Mouse (Mus musculus) forebrain, embryonic 14.5 days (tissue): Measurements from ENCODE around the gene Brd3. TPM values are rescaled to one million over a fixed set of nuclear protein-coding genes. Genes with fewer than 3 reads are reported as not detected.
"Not testable (repeated sequence)": the region's sequence is repeated elsewhere in the genome, so short reads cannot be mapped to it uniquely, and the experiment has no call there.

Experiments
- ATAC-seq: fragments of 200-750 bp; cut with Nextera tagmentation; 2 replicates; pipeline ENCODE4 v1.8.0; 2017; ENCODE audit warnings: mild to moderate bottlenecking, moderate library complexity
- DNase-seq: peaks from one replicate; pipeline ENCODE4 v3.0.0-alpha.2; 2015; ENCODE audit warnings: low spot score
- H3K27ac ChIP-seq: fragments of 300-500 bp; sonication (generic); 2 replicates; pipeline ENCODE4 v1.5.1; 2014; ENCODE audit warnings: low read depth, mild to moderate bottlenecking, control low read depth, low read length, moderate library complexity
- H3K27me3 ChIP-seq: fragments of 300-500 bp; sonication (generic); replicated peaks from 2 replicates; pipeline ENCODE4 v1.6.1; 2014; ENCODE audit warnings: low read length, control low read depth, mixed read lengths; ENCODE audit not compliant: control insufficient read depth, insufficient read depth
- H3K36me3 ChIP-seq: fragments of 300-500 bp; sonication (generic); 2 replicates; pipeline ENCODE4 v1.6.1; 2014; ENCODE audit warnings: low read length, control low read depth; ENCODE audit not compliant: control insufficient read depth, insufficient read depth
- H3K4me1 ChIP-seq: fragments of 300-500 bp; sonication (generic); 2 replicates; pipeline ENCODE4 v1.6.1; 2014; ENCODE audit warnings: antibody characterized with exemption, low read length, control low read depth; ENCODE audit not compliant: control insufficient read depth, insufficient read depth
- H3K4me2 ChIP-seq: fragments of 300-500 bp; sonication (generic); 2 replicates; pipeline ENCODE4 v1.6.1; 2014; ENCODE audit warnings: mild to moderate bottlenecking, control low read depth, low read length
- H3K4me3 ChIP-seq: fragments of 300-500 bp; sonication (generic); 2 replicates; pipeline ENCODE4 v1.5.1; 2014; ENCODE audit warnings: low read depth, low read length, control low read depth
- H3K9ac ChIP-seq: fragments of 300-500 bp; sonication (generic); 2 replicates; pipeline ENCODE4 v1.6.1; 2014; ENCODE audit warnings: mild to moderate bottlenecking, low read length, control low read depth, moderate library complexity
- H3K9me3 ChIP-seq: fragments of 300-500 bp; sonication (generic); replicated peaks from 2 replicates; pipeline ENCODE4 v1.6.1; 2016; ENCODE audit warnings: low read length, control low read depth, mixed read lengths; ENCODE audit not compliant: control insufficient read depth
- WGBS: fragments of 180-500 bp; shearing (Covaris S2); extraction: QIAGEN DNeasy Blood & Tissue Kit; methylation state at CpG from one replicate; pipeline ENCODE4 v1.1.7; 2014; 5-methylcytosine and 5-hydroxymethylcytosine counted together
- polyA plus RNA-seq: library from polyadenylated mRNA; unstranded; fragments of >200 nt; fragmentation: Nextera tagmentation; extraction: Ambion mirVana; gene quantifications from 2 replicates; pipeline ENCODE4 v1.2.1, GENCODE M21; 2014

Brd3 gene
- polyA plus RNA-seq, 1 experiment from 2014 or later, result 155 TPM

- Histone ChIP-seq H3K4me3 (no peak overlapping the region), H3K4me1 (peaks cover 8% of the 10 kb centered on the region), H3K4me2 (no peak overlapping the region), H3K36me3 (no peaks in the 10 kb centered on the region), H3K27me3 (no peaks in the 10 kb centered on the region), H3K9ac (no peak overlapping the region), H3K9me3 (0 out of 2 replicates have a peak, but pooled peaks cover 2% of the 10 kb centered on the region), H3K27ac (no peak overlapping the region)
- no peak for ATAC-seq
- WGBS, result 86% methylated on average over 6 of the region's 6 CpGs
- DNase-seq, result no peak
These were observed 37.2 kb upstream of the Brd3 start for GRCm38 (mm10) chr2:27544613-27545012.

DNA sequence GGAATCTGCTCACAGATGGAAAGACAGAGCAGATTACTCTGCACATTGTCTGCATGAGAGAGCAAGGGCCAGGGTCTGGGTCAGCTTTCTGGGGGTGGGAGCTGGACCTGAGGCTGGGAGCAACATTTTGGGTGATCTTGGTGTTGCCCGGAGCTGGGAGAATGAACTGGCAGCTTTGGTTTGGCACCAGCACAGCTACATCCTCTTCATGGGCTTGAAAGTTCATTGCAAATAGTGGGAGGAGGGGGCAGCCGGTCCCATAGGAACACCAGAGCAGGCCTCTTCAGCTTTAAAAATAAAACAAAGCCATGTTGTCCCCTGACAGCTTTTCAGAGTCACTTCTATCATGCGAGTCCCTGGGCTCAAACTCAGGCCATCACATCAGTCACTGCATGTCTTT lies 33.8 kb upstream of the Brd3 start:
- ATAC-seq, result no peak
- Histone ChIP-seq H3K36me3 (peaks cover 4% of the 10 kb centered on the region; the same call in 1 of the 2 replicates), H3K9me3 (no peaks in the 10 kb centered on the region), H3K4me1 (peaks cover 8% of the 10 kb centered on the region), H3K27ac (peak overlapping the region; percentile 86), H3K4me3 (peak overlapping the region; percentile 43), H3K4me2 (peak overlapping the region; percentile 81), H3K27me3 (no peaks in the 10 kb centered on the region), H3K9ac (peak overlapping the region; percentile 70)
- WGBS, result 88% methylated on average over 3 of the region's 3 CpGs
- DNase-seq, result no peak

- peak overlapping the region; percentile 81 for H3K4me2 ChIP-seq
- peaks cover 11% of the 10 kb centered on the region for H3K36me3 ChIP-seq
- WGBS, result 30% methylated on average over 10 of the region's 10 CpGs
- ATAC-seq (peak; percentile 36), DNase-seq (no peak)
- H3K27me3 ChIP-seq, result no peaks in the 10 kb centered on the region
- no peaks in the 10 kb centered on the region for H3K9me3 ChIP-seq
- peaks cover 8% of the 10 kb centered on the region for H3K4me1 ChIP-seq
- peak overlapping the region; percentile 70 for H3K9ac ChIP-seq
- H3K4me3 ChIP-seq, result peak overlapping the region; percentile 43
- peak overlapping the region; percentile 86 for H3K27ac ChIP-seq
These were observed 33.0 kb upstream of the Brd3 start for GRCm38 (mm10) chr2:27540515-27540836.

DNA sequence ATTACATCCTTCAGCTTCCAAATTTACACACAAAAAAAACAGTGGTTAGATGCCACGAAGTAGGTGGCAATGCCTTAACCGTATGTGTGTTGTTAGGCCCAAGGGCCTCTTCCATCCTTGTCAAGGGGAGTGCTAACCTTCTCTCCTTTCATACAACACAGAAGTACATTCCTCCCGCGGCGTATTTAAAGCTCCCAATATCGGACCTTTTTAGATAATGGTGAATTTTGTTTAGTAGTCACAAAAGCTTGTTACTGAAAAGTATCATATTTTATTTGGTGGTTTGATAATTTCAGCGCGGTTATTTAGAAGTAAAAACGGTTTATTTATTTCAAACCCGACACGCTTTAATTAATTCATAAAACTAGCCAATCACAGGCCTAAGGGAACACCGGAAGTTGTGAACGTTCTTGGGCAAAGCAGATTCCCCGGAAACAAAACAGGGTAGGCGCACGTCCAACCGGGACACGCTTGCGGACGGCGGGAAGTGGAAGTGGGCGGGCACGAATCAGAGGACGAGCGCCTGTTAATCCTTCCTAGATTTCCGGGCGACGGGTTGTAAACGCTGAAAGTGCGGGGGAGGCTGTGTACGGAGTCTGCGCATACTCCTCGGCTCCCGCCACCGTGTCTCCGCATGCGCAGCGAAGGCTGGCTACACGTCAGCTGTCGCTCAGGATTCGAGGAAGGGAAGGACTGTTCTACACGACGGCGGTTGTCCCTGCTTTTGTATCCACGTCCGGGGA lies 32.5 kb upstream of the Brd3 start:
- ATAC-seq (peak; percentile 97), DNase-seq (peak; percentile 100)
- H3K27ac ChIP-seq, result peak overlapping the region; percentile 86
- peak overlapping the region; percentile 43 for H3K4me3 ChIP-seq
- H3K27me3 ChIP-seq, result no peaks in the 10 kb centered on the region
- H3K36me3 ChIP-seq, result peaks cover 17% of the 10 kb centered on the region
- peak overlapping the region; percentile 81 for H3K4me2 ChIP-seq
- peak overlapping the region; percentile 70 for H3K9ac ChIP-seq
- no peaks in the 10 kb centered on the region for H3K9me3 ChIP-seq
- H3K4me1 ChIP-seq, result peaks cover 8% of the 10 kb centered on the region
- WGBS, result under 1% methylated on average over 46 of the region's 46 CpGs

DNA sequence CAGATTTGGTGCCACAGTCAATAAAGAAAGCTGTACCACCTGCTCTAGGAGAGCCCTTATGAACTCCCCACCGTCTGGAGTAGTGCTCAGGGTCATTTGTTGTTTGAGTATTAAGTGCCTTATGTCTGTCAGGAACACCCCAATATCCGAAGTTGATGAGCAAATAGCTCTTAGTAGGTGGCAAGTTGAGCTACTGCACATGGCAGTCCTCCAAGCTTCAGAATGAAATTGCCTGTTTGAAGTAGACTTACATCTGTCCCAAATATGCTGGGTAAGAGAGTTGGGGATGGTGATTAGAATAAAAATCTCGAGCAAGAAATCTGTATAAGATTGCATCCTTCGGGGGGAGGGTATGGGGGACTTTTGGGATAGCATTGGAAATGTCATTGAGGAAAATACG lies 31.9 kb upstream of the Brd3 start:
- Histone ChIP-seq H3K27ac (peak overlapping the region; percentile 67), H3K4me1 (peaks cover 8% of the 10 kb centered on the region), H3K27me3 (no peaks in the 10 kb centered on the region), H3K9ac (peak overlapping the region; percentile 4; the same call in 1 of the 2 replicates), H3K36me3 (peaks cover 23% of the 10 kb centered on the region), H3K9me3 (no peaks in the 10 kb centered on the region), H3K4me2 (peak overlapping the region; percentile 81), H3K4me3 (no peak overlapping the region)
- ATAC-seq (0 out of 2 replicates have a peak, but pooled peaks have one; percentile 1), DNase-seq (peak; percentile 55)
- 20% methylated on average over 5 of the region's 5 CpGs for WGBS

- H3K27me3 ChIP-seq, H3K4me3 ChIP-seq, H3K9me3 ChIP-seq, DNase-seq, ATAC-seq, H3K4me1 ChIP-seq, H3K27ac ChIP-seq: not testable (repeated sequence)
- Histone ChIP-seq H3K36me3 (peaks cover 29% of the 10 kb centered on the region), H3K4me2 (peak overlapping the region; percentile 81), H3K9ac (peak overlapping the region; percentile 4; the same call in 1 of the 2 replicates)
- WGBS, result 63% methylated on average over 5 of the region's 5 CpGs
These were observed 31.2 kb upstream of the Brd3 start for GRCm38 (mm10) chr2:27538455-27539330.

DNA sequence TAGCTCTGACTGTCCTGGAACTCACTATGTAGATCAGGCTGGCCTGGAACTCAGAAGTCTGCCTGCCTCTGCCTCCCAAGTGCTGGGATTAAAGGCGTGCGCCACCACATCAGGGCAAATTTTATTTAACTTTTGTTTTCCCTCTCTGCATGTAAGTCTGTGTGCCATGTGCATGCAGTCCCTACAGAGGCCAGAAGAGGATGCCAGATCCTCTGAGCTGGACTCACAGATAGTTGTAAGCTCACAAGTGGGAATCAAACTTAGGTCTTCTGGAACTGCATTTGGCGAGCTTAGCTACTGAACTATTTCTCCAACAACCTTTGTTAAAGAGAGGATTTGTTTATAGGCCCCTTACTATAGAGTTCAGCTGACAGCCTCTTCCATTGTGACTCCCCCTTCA lies 10.8 kb upstream of the Brd3 start:
- Histone ChIP-seq H3K9ac (no peak overlapping the region), H3K4me1 (peaks cover 18% of the 10 kb centered on the region), H3K27me3 (no peaks in the 10 kb centered on the region), H3K4me2 (no peak overlapping the region), H3K4me3 (no peak overlapping the region), H3K9me3 (no peaks in the 10 kb centered on the region), H3K36me3 (peaks cover 40% of the 10 kb centered on the region), H3K27ac (no peak overlapping the region)
- DNase-seq (no peak), ATAC-seq (no peak)
- WGBS, result 91% methylated on average over 3 of the region's 3 CpGs

DNA sequence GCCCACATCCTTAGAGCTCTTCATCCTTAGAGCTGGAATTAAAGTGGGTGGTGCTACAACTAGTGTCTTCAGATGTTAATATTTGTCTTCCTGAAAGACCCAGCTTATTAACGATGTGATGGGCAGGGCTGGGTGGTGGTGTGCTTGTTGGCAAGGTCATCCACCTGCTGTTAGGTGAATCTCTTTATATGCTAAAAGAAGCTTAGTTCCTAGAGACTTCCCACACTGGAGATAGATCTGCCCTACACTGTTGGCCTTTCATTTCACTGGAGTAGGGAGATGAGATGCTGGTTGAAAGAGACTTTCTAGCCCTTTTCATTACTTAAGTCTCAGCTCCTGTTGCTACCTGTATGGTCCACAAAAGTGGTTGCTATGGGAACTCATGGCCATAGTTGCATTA lies 8.8 kb upstream of the Brd3 start:
- ATAC-seq, result no peak
- Histone ChIP-seq H3K9ac (peak overlapping the region; percentile 96; the same call in 1 of the 2 replicates), H3K4me3 (peak overlapping the region; percentile 96), H3K27ac (no peak overlapping the region), H3K9me3 (no peaks in the 10 kb centered on the region), H3K4me2 (peak overlapping the region; percentile 89), H3K27me3 (no peaks in the 10 kb centered on the region), H3K36me3 (peaks cover 23% of the 10 kb centered on the region), H3K4me1 (peaks cover 18% of the 10 kb centered on the region)
- DNase-seq, result no peak
- 9% methylated on average over 1 of the region's 1 CpGs for WGBS
